Mouse (Mus musculus): ENCODE results near the gene Myd88. TPM values are rescaled to one million over a fixed set of nuclear protein-coding genes. Genes with fewer than 3 reads are reported as not detected.

The Myd88 gene
- total RNA-seq, 2 experiments from 2014 or later: 13.1 to 14.4 TPM

GRCm38 (mm10) chr9:119342728-119343127 lies 1.5 kb upstream of the Myd88 start:
- DNase-seq (ENCODE audit: low spot score in 2 of 2): no peak

- DNase-seq (ENCODE audit: low spot score in 2 of 2): no peak
These were observed 1.0 kb downstream of the Myd88 start for GRCm38 (mm10) chr9:119340212-119340580.

- peak; percentile 46 to 74 for DNase-seq (ENCODE audit: low spot score in 2 of 2)
These were observed 1.5 kb downstream of the Myd88 start, which contains the start of gene Acaa1a for GRCm38 (mm10) chr9:119339558-119340211. Gene Acaa1a (plus strand): TSS chr9:119339676.

GRCm38 (mm10) chr9:119339106-119339505 lies 2.1 kb downstream of the Myd88 start:
- no peak for DNase-seq (ENCODE audit: low spot score in 2 of 2)

- no peak for DNase-seq (ENCODE audit: low spot score in 2 of 2)
These were observed 2.9 kb downstream of the Myd88 start for GRCm38 (mm10) chr9:119338350-119338749.

- no peak for DNase-seq (ENCODE audit: low spot score in 2 of 2)
These were observed 3.4 kb downstream of the Myd88 start for GRCm38 (mm10) chr9:119337842-119338241.

- DNase-seq (ENCODE audit: low spot score in 2 of 2): no peak
These were observed 5.6 kb downstream of the Myd88 start for GRCm38 (mm10) chr9:119335571-119335970.

GRCm38 (mm10) chr9:119334834-119335233 lies 6.4 kb downstream of the Myd88 start:
- no peak for DNase-seq (ENCODE audit: low spot score in 2 of 2)

GRCm38 (mm10) chr9:119334324-119334723 lies 6.9 kb downstream of the Myd88 start:
- peak in 1 of 2 experiments; percentile 41 for DNase-seq (ENCODE audit: low spot score in 2 of 2)

GRCm38 (mm10) chr9:119330186-119330963 lies 10.8 kb downstream of the Myd88 start:
- no peak for DNase-seq (ENCODE audit: low spot score in 2 of 2)

GRCm38 (mm10) chr9:119328488-119328887 lies 12.7 kb downstream of the Myd88 start:
- no peak for DNase-seq (ENCODE audit: low spot score in 2 of 2)

GRCm38 (mm10) chr9:119324130-119324529 lies 17.1 kb downstream of the Myd88 start:
- no peak for DNase-seq (ENCODE audit: low spot score in 2 of 2)

- DNase-seq (ENCODE audit: low spot score in 2 of 2): no peak
These were observed 18.0 kb downstream of the Myd88 start for GRCm38 (mm10) chr9:119323260-119323645.

GRCm38 (mm10) chr9:119322289-119323259 lies 18.6 kb downstream of the Myd88 start, which contains the start of gene Oxsr1:
Gene Oxsr1 (minus strand): TSS chr9:119322427.
- peak; percentile 90 to 96 for DNase-seq (ENCODE audit: low spot score in 2 of 2)

GRCm38 (mm10) chr9:119321392-119322229 lies 19.6 kb downstream of the Myd88 start:
- DNase-seq (ENCODE audit: low spot score in 2 of 2): no peak

GRCm38 (mm10) chr9:119320946-119321345 lies 20.3 kb downstream of the Myd88 start:
- DNase-seq (ENCODE audit: low spot score in 2 of 2): no peak

- DNase-seq (ENCODE audit: low spot score in 2 of 2): no peak
These were observed 20.8 kb downstream of the Myd88 start for GRCm38 (mm10) chr9:119320446-119320845.

- DNase-seq (ENCODE audit: low spot score in 2 of 2): no peak
These were observed 22.3 kb downstream of the Myd88 start for GRCm38 (mm10) chr9:119318891-119319290.

GRCm38 (mm10) chr9:119313096-119313495 lies 28.1 kb downstream of the Myd88 start:
- no peak for DNase-seq (ENCODE audit: low spot score in 2 of 2)

- DNase-seq (ENCODE audit: low spot score in 2 of 2): no peak
These were observed 32.1 kb downstream of the Myd88 start for GRCm38 (mm10) chr9:119309067-119309466.

Measured in gastrocnemius, postnatal 4 days (tissue).